Mouse (Mus musculus) hindbrain, embryonic 16.5 days (tissue): Measurements from ENCODE around the gene Kdelr2. TPM values are rescaled to one million over a fixed set of nuclear protein-coding genes. Genes with fewer than 3 reads are reported as not detected.

Source experiments
- ATAC-seq: fragments of 200-750 bp; cut with Nextera tagmentation; 2 replicates; pipeline ENCODE4 v1.8.0; 2017; ENCODE audit warnings: moderate TSS enrichment, moderate library complexity
- H3K27ac ChIP-seq: fragments of 300-500 bp; sonication (generic); 2 replicates; pipeline ENCODE4 v1.5.1; 2014; ENCODE audit warnings: low read depth, mild to moderate bottlenecking, control low read depth, low read length, moderate library complexity
- H3K27me3 ChIP-seq: fragments of 300-500 bp; sonication (generic); replicated peaks from 2 replicates; pipeline ENCODE4 v1.6.1; 2014; ENCODE audit warnings: low read length; ENCODE audit not compliant: control insufficient read depth, insufficient read depth
- H3K36me3 ChIP-seq: fragments of 300-500 bp; sonication (generic); 2 replicates; pipeline ENCODE4 v1.6.1; 2014; ENCODE audit warnings: mild to moderate bottlenecking, low read length, moderate library complexity, mixed read lengths; ENCODE audit not compliant: control insufficient read depth, insufficient read depth
- H3K4me1 ChIP-seq: fragments of 300-500 bp; sonication (generic); 2 replicates; pipeline ENCODE4 v1.6.1; 2014; ENCODE audit warnings: low read depth, low read length; ENCODE audit not compliant: control insufficient read depth, insufficient read depth
- H3K4me2 ChIP-seq: fragments of 300-500 bp; sonication (generic); 2 replicates; pipeline ENCODE4 v1.6.1; 2014; ENCODE audit warnings: mild to moderate bottlenecking, low read length, control low read depth, moderate library complexity
- H3K4me3 ChIP-seq: fragments of 300-500 bp; sonication (generic); 2 replicates; pipeline ENCODE4 v1.5.1; 2014; ENCODE audit warnings: mild to moderate bottlenecking, low read length, control low read depth, moderate library complexity
- H3K9ac ChIP-seq: fragments of 300-500 bp; sonication (generic); 2 replicates; pipeline ENCODE4 v1.6.1; 2014; ENCODE audit warnings: low read depth, mild to moderate bottlenecking, control low read depth, low read length, moderate library complexity
- H3K9me3 ChIP-seq: fragments of 300-500 bp; sonication (generic); 2 replicates; pipeline ENCODE4 v1.6.1; 2014; ENCODE audit warnings: mild to moderate bottlenecking, low read length, moderate library complexity; ENCODE audit not compliant: control insufficient read depth
- WGBS: fragments of 180-500 bp; shearing (Covaris S2); extraction: QIAGEN DNeasy Blood & Tissue Kit; methylation state at CpG from one replicate; pipeline ENCODE4 v1.1.7; 2014; 5-methylcytosine and 5-hydroxymethylcytosine counted together
- polyA plus RNA-seq: library from polyadenylated mRNA; unstranded; fragments of >200 nt; fragmentation: Nextera tagmentation; extraction: Ambion mirVana; gene quantifications from 2 replicates; pipeline ENCODE4 v1.2.1, GENCODE M21; 2015

The Kdelr2 gene
- polyA plus RNA-seq, 1 experiment from 2014 or later: 123 TPM

GRCm38 (mm10) chr5:143367931-143368330 lies 35.7 kb upstream of the Kdelr2 start:
- no peaks in the 10 kb centered on the region for H3K9me3 ChIP-seq
- H3K27me3 ChIP-seq: peaks cover 48% of the 10 kb centered on the region
- peaks cover 26% of the 10 kb centered on the region for H3K4me1 ChIP-seq
- H3K4me3 ChIP-seq: no peak overlapping the region
- H3K36me3 ChIP-seq: no peaks in the 10 kb centered on the region
- no peak overlapping the region for H3K4me2 ChIP-seq
- ATAC-seq: 0 out of 2 replicates have a peak, but pooled peaks have one; percentile 31
- H3K27ac ChIP-seq: no peak overlapping the region
- H3K9ac ChIP-seq: no peak overlapping the region
- 63% methylated on average over 3 of the region's 3 CpGs for WGBS

DNA sequence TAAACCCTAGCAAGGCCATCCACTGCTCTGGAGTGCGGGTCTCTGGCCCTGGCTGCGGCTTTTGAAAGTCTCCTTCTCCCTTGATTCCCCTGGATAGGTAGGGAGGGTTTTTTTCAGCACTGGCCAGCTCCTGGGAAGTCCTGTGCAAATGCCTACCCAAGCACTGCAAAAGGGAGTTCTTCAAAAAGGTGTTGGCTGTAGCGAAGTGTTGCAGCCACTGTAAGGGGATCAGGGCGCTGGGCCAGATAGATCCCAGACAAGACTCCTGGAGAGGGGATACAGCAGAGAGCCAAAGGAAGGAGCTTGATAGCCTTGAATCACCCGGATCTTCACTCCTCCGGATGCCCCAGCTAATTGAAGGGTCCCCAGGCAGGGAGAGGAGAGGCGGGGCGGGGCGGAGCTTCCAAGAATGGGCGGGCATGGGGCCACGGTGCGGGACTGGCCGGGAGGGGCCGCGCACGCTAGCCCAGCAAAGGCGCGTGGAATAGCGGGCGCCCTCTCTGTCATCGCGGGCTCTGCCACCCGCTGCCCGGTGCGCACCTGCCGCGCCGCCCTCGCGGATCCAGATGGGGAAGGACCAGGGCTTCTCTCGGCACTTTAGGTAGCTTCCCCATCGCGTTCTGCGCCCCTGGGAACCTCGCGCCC lies 33.9 kb upstream of the Kdelr2 start:
- peak overlapping the region; percentile 70 for H3K4me2 ChIP-seq
- peaks cover 15% of the 10 kb centered on the region for H3K4me1 ChIP-seq
- H3K9ac ChIP-seq: peak overlapping the region; percentile 53; the same call in 1 of the 2 replicates
- H3K4me3 ChIP-seq: peak overlapping the region; percentile 41
- no peaks in the 10 kb centered on the region for H3K9me3 ChIP-seq
- H3K36me3 ChIP-seq: no peaks in the 10 kb centered on the region
- H3K27ac ChIP-seq: no peak overlapping the region
- WGBS: 2% methylated on average over 22 of the region's 36 CpGs
- peaks cover 61% of the 10 kb centered on the region for H3K27me3 ChIP-seq
- ATAC-seq: no peak

- H3K27ac ChIP-seq: 0 out of 2 replicates have a peak overlapping the region, but pooled peaks have one; percentile 13
- no peak for ATAC-seq
- peaks cover 17% of the 10 kb centered on the region for H3K4me1 ChIP-seq
- H3K27me3 ChIP-seq: peaks cover 65% of the 10 kb centered on the region
- H3K36me3 ChIP-seq: no peaks in the 10 kb centered on the region
- peak overlapping the region; percentile 70 for H3K4me2 ChIP-seq
- 19% methylated on average over 17 of the region's 17 CpGs for WGBS
- H3K4me3 ChIP-seq: peak overlapping the region; percentile 41
- H3K9ac ChIP-seq: no peak overlapping the region; the same call in 1 of the 2 replicates
- no peaks in the 10 kb centered on the region for H3K9me3 ChIP-seq
Observed at GRCm38 (mm10) chr5:143370416-143371145, 33.1 kb upstream of the Kdelr2 start.

DNA sequence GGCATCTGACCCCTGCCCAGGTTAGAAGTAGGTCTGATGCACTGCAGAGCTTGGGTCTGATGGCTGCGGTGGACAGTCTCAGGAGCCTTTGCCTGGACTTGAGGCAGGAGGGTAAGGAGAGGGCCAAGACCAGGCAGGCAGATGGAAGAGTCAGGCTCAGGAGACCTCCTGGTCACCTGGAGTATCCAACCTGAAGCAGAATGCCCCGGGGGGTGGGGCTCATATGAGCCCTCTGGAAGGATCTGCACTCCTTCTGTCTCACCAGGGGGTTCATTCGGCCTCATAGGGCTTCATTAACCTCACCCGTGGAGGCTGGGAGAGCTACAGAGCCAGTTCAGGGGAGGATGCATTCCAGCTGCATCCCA lies 32.5 kb upstream of the Kdelr2 start:
- H3K4me2 ChIP-seq: no peak overlapping the region
- H3K9ac ChIP-seq: no peak overlapping the region
- peaks cover 17% of the 10 kb centered on the region for H3K4me1 ChIP-seq
- H3K27ac ChIP-seq: no peak overlapping the region
- no peak overlapping the region for H3K4me3 ChIP-seq
- H3K36me3 ChIP-seq: no peaks in the 10 kb centered on the region
- ATAC-seq: no peak
- peaks cover 65% of the 10 kb centered on the region for H3K27me3 ChIP-seq
- no peaks in the 10 kb centered on the region for H3K9me3 ChIP-seq
- WGBS: 54% methylated on average over 4 of the region's 4 CpGs

DNA sequence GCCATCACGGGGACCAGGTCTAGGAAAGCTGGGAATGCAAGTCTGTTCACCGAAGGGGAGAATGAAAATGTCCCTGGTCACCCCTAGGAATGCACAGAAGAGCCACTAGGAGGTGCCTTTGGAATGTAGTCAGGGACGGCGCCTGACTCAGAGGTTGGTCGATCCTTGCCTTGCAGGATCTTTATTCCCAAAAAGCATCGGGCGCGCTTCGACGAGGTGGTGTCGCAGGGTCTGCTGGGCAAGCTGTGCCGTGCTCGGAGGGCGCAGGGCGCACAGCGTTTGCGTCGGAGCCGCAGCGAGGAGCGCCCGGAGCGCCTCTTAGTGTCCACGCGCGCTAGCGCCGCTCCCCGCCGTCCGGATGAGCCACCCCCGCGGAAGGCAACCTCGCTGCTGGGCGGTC lies 30.8 kb upstream of the Kdelr2 start:
- Histone ChIP-seq H3K9me3 (no peaks in the 10 kb centered on the region), H3K27ac (no peak overlapping the region), H3K9ac (peak overlapping the region; percentile 50; the same call in 1 of the 2 replicates), H3K4me2 (peak overlapping the region; percentile 54), H3K27me3 (peaks cover 61% of the 10 kb centered on the region), H3K4me1 (peaks cover 17% of the 10 kb centered on the region), H3K4me3 (peak overlapping the region; percentile 35), H3K36me3 (no peaks in the 10 kb centered on the region)
- under 1% methylated on average over 15 of the region's 35 CpGs for WGBS
- ATAC-seq: no peak

- Histone ChIP-seq H3K36me3 (no peaks in the 10 kb centered on the region), H3K4me3 (peak overlapping the region; percentile 33), H3K4me2 (peak overlapping the region; percentile 45), H3K9me3 (no peaks in the 10 kb centered on the region), H3K27ac (no peak overlapping the region), H3K27me3 (peaks cover 38% of the 10 kb centered on the region), H3K4me1 (peaks cover 8% of the 10 kb centered on the region; the same call in 1 of the 2 replicates), H3K9ac (0 out of 2 replicates have a peak overlapping the region, but pooled peaks have one; percentile 24)
- WGBS: 10% methylated on average over 21 of the region's 21 CpGs
- ATAC-seq: 0 out of 2 replicates have a peak, but pooled peaks have one; percentile 55
Observed at GRCm38 (mm10) chr5:143375242-143375641, 28.4 kb upstream of the Kdelr2 start.

DNA sequence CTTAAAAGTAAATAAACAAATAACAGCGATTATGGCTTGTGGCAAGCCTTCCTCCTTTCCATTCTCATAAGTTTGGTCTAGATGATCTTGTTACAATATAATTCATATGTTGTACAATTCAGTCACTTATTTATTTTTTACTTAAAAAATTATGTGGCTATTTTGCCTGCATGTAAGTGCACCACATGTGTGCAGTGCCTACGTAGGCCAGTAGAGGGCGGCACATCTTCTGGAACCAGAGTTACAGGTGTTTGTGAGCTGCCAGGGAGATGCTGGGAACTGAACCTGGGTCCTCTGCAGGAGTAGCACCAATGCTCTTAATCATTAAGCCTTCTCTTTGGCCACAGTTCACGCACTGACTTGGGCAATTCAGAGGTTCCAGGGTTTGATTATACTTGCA lies 27.5 kb upstream of the Kdelr2 start:
- no peak for ATAC-seq
- no peak overlapping the region for H3K4me3 ChIP-seq
- peaks cover 30% of the 10 kb centered on the region for H3K27me3 ChIP-seq
- no peak overlapping the region for H3K4me2 ChIP-seq
- no peaks in the 10 kb centered on the region for H3K9me3 ChIP-seq
- WGBS: 85% methylated on average over 4 of the region's 4 CpGs
- H3K4me1 ChIP-seq: peaks cover 4% of the 10 kb centered on the region; the same call in 1 of the 2 replicates
- H3K36me3 ChIP-seq: no peaks in the 10 kb centered on the region
- no peak overlapping the region for H3K9ac ChIP-seq
- H3K27ac ChIP-seq: no peak overlapping the region

- Histone ChIP-seq H3K4me1 (peaks cover 4% of the 10 kb centered on the region; the same call in 1 of the 2 replicates), H3K36me3 (no peaks in the 10 kb centered on the region), H3K27ac (no peak overlapping the region), H3K4me2 (peak overlapping the region; percentile 92), H3K9ac (peak overlapping the region; percentile 63), H3K27me3 (peaks cover 15% of the 10 kb centered on the region), H3K4me3 (peak overlapping the region; percentile 45), H3K9me3 (no peaks in the 10 kb centered on the region)
- peak; percentile 75 for ATAC-seq
- WGBS: 9% methylated on average over 39 of the region's 39 CpGs
Observed at GRCm38 (mm10) chr5:143386797-143387621, 16.6 kb upstream of the Kdelr2 start.
